Mouse (Mus musculus) neural tube, embryonic 13.5 days (tissue): ENCODE data around the gene Shisal1. TPM values are rescaled to one million over a fixed set of nuclear protein-coding genes. Genes with fewer than 3 reads are reported as not detected.

Experiments used
- ATAC-seq: fragments of 200-750 bp; cut with Nextera tagmentation; 2 replicates; pipeline ENCODE4 v1.8.0; 2017; ENCODE audit warnings: low read depth, mild to moderate bottlenecking, moderate TSS enrichment, moderate library complexity
- H3K27ac ChIP-seq: fragments of 300-500 bp; sonication (generic); replicated peaks from 2 replicates; pipeline ENCODE4 v1.5.1; 2015; ENCODE audit warnings: moderate library complexity, mild to moderate bottlenecking, inconsistent platforms
- H3K27me3 ChIP-seq: fragments of 300-500 bp; sonication (generic); 2 replicates; pipeline ENCODE4 v1.6.1; 2015; ENCODE audit warnings: mild to moderate bottlenecking, inconsistent platforms
- H3K36me3 ChIP-seq: fragments of 300-500 bp; sonication (generic); 2 replicates; pipeline ENCODE4 v1.6.1; 2015; ENCODE audit warnings: mild to moderate bottlenecking, inconsistent platforms
- H3K4me1 ChIP-seq: fragments of 300-500 bp; sonication (generic); replicated peaks from 2 replicates; pipeline ENCODE4 v1.6.1; 2015; ENCODE audit warnings: inconsistent platforms
- H3K4me2 ChIP-seq: fragments of 300-500 bp; sonication (generic); 2 replicates; pipeline ENCODE4 v1.6.1; 2015; ENCODE audit warnings: inconsistent platforms, mild to moderate bottlenecking, moderate library complexity
- H3K4me3 ChIP-seq: fragments of 300-500 bp; sonication (generic); 2 replicates; pipeline ENCODE4 v1.5.1; 2015; ENCODE audit warnings: mild to moderate bottlenecking, inconsistent platforms
- H3K9ac ChIP-seq: fragments of 300-500 bp; sonication (generic); 2 replicates; pipeline ENCODE4 v1.6.1; 2015; ENCODE audit warnings: moderate library complexity, mild to moderate bottlenecking, inconsistent platforms
- H3K9me3 ChIP-seq: fragments of 300-500 bp; sonication (generic); 2 replicates; pipeline ENCODE4 v1.6.1; 2016; ENCODE audit warnings: inconsistent platforms
- WGBS: fragments of 180-500 bp; shearing (Covaris S2); methylation state at CpG from one replicate; pipeline ENCODE4 v1.1.7; 2015; 5-methylcytosine and 5-hydroxymethylcytosine counted together
- polyA plus RNA-seq: library from polyadenylated mRNA; unstranded; fragments of >200 nt; fragmentation: Nextera tagmentation; extraction: Ambion mirVana; gene quantifications from 2 replicates; pipeline ENCODE4 v1.2.1, GENCODE M21; 2015

Gene Shisal1
- polyA plus RNA-seq, 1 experiment from 2014 or later = 13.4 TPM

DNA sequence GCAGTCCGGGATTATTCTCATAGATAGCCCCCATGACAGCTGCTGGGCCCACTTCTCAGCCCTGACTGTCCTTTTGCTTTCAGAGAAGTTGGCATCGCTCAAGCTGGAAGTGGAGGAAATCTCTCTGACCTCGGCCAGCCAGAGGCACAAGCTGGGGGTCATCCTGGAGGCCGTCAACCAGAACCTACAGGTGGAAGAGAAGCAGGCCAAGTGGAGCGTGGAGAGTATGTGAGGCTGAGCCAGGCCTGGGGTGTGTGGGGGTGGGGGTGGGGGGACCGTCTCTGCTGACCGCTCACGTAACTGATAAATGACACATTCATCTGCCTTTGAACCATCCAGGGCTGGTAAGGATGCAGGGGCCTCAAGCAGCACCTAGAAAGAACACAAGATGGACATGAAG, 117.0 kb downstream of the Shisal1 start:
- H3K36me3 ChIP-seq = no peaks in the 10 kb centered on the region

More for the DNA sequence above, 117.0 kb downstream of the Shisal1 start:
- Histone ChIP-seq H3K4me3 (no peak overlapping the region), H3K27ac (no peak overlapping the region), H3K9ac (no peak overlapping the region), H3K27me3 (no peaks in the 10 kb centered on the region), H3K4me1 (peaks cover 18% of the 10 kb centered on the region; the same call in 1 of the 2 replicates), H3K9me3 (no peaks in the 10 kb centered on the region), H3K4me2 (no peak overlapping the region)
- ATAC-seq = no peak
- WGBS = 87% methylated on average over 8 of the region's 8 CpGs

Other genes with a start within 250 kb of the Shisal1 start
- gene Parvb, start 215.1 kb downstream of the Shisal1 start, polyA plus RNA-seq = 8.5 and 9.0 TPM in 2 replicates
- 0.95 and 0.98 TPM in 2 replicates for gene Parvg, start 123.1 kb downstream of the Shisal1 start, polyA plus RNA-seq
- 46.1 and 49.7 TPM in 2 replicates for gene Rtl6, start 110.7 kb upstream of the Shisal1 start, polyA plus RNA-seq
- 21.9 and 24.2 TPM in 2 replicates for gene Prr5, start 222.5 kb upstream of the Shisal1 start, polyA plus RNA-seq